Mouse (Mus musculus) kidney, postnatal 0 days (tissue): Measurements from ENCODE around the gene Pank1. TPM values are rescaled to one million over a fixed set of nuclear protein-coding genes. Genes with fewer than 3 reads are reported as not detected.

Experiments used
- ATAC-seq: fragments of 200-750 bp; cut with Nextera tagmentation; replicated peaks from 2 replicates; pipeline ENCODE4 v1.8.0; 2017; ENCODE audit warnings: low read depth, moderate number of reproducible peaks, moderate TSS enrichment, moderate library complexity; ENCODE audit not compliant: low FRiP score
- DNase-seq: peaks from one replicate; pipeline ENCODE4 v3.0.0-alpha.2; 2016; ENCODE audit warnings: low spot score
- H3K27ac ChIP-seq: fragments of 300-500 bp; sonication (generic); 2 replicates; pipeline ENCODE4 v1.5.1; 2014; ENCODE audit warnings: mild to moderate bottlenecking
- H3K27me3 ChIP-seq: fragments of 300-500 bp; sonication (generic); 2 replicates; pipeline ENCODE4 v1.6.1; 2014; ENCODE audit warnings: low read length, mixed read lengths; ENCODE audit not compliant: insufficient read depth
- H3K36me3 ChIP-seq: fragments of 300-500 bp; sonication (generic); 2 replicates; pipeline ENCODE4 v1.6.1; 2014; ENCODE audit warnings: low read length, mixed read lengths; ENCODE audit not compliant: insufficient read depth
- H3K4me1 ChIP-seq: fragments of 300-500 bp; sonication (generic); replicated peaks from 2 replicates; pipeline ENCODE4 v1.6.1; 2014; ENCODE audit warnings: antibody characterized with exemption, low read length, mixed read lengths; ENCODE audit not compliant: insufficient read depth
- H3K4me2 ChIP-seq: fragments of 300-500 bp; sonication (generic); 2 replicates; pipeline ENCODE4 v1.6.1; 2014; ENCODE audit warnings: mild to moderate bottlenecking, low read length, moderate library complexity, mixed read lengths
- H3K4me3 ChIP-seq: fragments of 300-500 bp; sonication (generic); replicated peaks from 2 replicates; pipeline ENCODE4 v1.5.1; 2014; ENCODE audit warnings: low read depth, low read length
- H3K9ac ChIP-seq: fragments of 300-500 bp; sonication (generic); 2 replicates; pipeline ENCODE4 v1.6.1; 2014; ENCODE audit warnings: low read depth, low read length
- H3K9me3 ChIP-seq: fragments of 300-500 bp; sonication (generic); replicated peaks from 2 replicates; pipeline ENCODE4 v1.6.1; 2016; ENCODE audit warnings: low read length, inconsistent platforms, mixed read lengths
- CTCF ChIP-seq: IDR thresholded peaks from 2 replicates; pipeline ENCODE4 v1.5.1; 2016; ENCODE audit warnings: antibody characterized with exemption, low read depth, mild to moderate bottlenecking, moderate library complexity
- WGBS: fragments of 180-500 bp; shearing (Covaris S2); extraction: QIAGEN DNeasy Blood & Tissue Kit; methylation state at CpG from one replicate; pipeline ENCODE4 v1.1.7; 2014; 5-methylcytosine and 5-hydroxymethylcytosine counted together
- polyA plus RNA-seq: library from polyadenylated mRNA; unstranded; fragments of >200 nt; fragmentation: Nextera tagmentation; extraction: Ambion mirVana; gene quantifications from 2 replicates; pipeline ENCODE4 v1.2.1, GENCODE M21; 2015

Pank1 gene
- polyA plus RNA-seq, 1 experiment from 2014 or later = 13.2 TPM

DNA sequence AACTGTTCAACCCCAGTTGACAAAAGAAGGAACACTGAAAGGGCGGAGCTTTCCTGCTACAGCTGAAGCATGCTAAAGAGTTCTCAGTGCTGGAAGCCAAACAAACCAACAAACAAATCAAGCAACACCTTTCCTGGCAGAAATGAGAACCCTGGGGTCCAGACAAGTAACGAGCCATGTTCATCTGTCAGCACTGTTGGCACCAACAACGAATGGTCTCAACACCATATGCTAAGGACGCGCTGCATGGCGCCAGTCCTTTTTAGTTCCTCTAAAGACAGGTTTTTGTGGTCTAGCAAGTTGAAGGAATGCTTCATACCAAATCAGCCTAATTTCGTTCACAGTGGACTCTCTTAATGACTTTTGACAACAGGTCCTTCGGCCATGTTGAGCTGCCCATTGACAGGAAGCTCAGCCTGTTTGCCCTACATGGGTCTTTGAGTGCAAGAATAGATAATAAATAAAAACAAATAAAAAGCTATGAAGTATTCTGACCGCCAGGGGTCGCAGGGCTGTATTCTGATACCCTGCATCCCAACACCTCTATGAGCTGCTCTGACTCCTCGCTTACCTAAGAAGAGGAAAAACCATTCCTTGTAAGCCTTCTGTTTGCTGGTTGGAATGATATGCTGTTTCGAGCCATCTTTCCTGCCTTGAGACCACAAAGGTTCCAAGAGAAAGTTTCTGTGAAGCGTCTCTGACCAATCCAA is 53.2 kb downstream of the Pank1 start:
- DNase-seq (peak; percentile 85), ATAC-seq (0 out of 2 replicates have a peak, but pooled peaks have one; percentile 36)
- H3K4me2 ChIP-seq = no peak overlapping the region
- H3K4me3 ChIP-seq = no peak overlapping the region
- no peak overlapping the region for H3K27ac ChIP-seq
- 67% methylated on average over 13 of the region's 13 CpGs for WGBS
- no peak overlapping the region for H3K9ac ChIP-seq
- no peaks in the 10 kb centered on the region for H3K9me3 ChIP-seq
- no peaks in the 10 kb centered on the region for H3K27me3 ChIP-seq
- peak; percentile 74 for TF ChIP-seq CTCF
- H3K4me1 ChIP-seq = no peaks in the 10 kb centered on the region
- 0 out of 2 replicates have a peak, but pooled peaks cover 6% of the 10 kb centered on the region for H3K36me3 ChIP-seq

DNA sequence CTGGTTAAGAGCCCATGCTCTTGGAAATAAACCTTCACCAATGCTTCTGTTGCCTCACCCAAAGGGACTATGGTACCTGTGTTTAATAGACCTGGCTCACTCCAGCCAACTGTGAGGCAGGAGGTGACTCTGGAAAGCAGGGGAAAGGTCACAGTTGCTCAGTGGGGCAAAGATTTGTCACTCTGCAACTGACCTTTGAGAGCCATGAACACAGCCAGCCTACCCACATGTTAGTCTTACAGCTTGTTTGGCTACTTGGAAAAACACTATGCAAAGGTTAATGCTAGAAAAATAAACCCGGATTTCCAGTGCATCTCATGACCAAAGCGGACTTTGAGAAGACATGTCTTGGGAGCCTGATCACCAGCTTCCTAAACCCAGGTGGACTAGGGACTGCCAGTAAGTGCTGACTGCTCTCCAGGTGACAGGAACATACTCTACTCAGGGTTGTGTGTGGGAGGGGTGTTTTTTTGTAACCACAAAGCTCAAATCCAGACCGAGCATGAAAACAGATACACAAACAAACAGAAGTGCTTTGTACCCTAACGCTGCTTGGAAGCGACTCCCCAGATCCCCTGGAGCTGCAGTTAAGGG is 59.6 kb downstream of the Pank1 start:
- Histone ChIP-seq H3K36me3 (0 out of 2 replicates have a peak, but pooled peaks cover 10% of the 10 kb centered on the region), H3K9ac (no peak overlapping the region), H3K27me3 (no peaks in the 10 kb centered on the region), H3K4me1 (no peaks in the 10 kb centered on the region), H3K4me2 (no peak overlapping the region), H3K27ac (0 out of 2 replicates have a peak overlapping the region, but pooled peaks have one; percentile 13), H3K9me3 (no peaks in the 10 kb centered on the region), H3K4me3 (no peak overlapping the region)
- no peak for TF ChIP-seq CTCF
- WGBS = 71% methylated on average over 5 of the region's 5 CpGs
- ATAC-seq (peak; percentile 90), DNase-seq (peak; percentile 9)

DNA sequence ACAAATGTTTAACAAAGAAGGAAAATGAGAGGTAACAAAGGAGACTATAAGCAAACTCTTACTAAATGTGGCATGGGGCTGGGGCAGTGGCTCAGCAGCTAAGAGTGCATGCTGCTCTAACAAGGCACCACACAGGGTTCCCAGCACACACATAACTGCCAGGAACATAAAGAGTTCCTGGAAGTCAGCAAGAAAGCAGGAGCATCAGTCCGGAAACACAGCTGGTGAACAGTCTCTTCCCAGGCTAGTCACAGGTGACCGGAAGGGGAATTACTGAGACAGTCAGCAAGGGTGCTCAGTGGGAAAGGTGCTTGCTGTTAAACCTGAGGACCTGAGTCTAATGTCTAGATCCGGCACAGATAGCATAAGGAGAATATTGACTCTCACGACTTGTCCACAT is 63.9 kb downstream of the Pank1 start:
- Histone ChIP-seq H3K4me2 (no peak overlapping the region), H3K36me3 (0 out of 2 replicates have a peak, but pooled peaks cover 2% of the 10 kb centered on the region), H3K4me1 (no peaks in the 10 kb centered on the region), H3K27me3 (no peaks in the 10 kb centered on the region), H3K27ac (no peak overlapping the region), H3K9me3 (no peaks in the 10 kb centered on the region), H3K4me3 (no peak overlapping the region), H3K9ac (no peak overlapping the region)
- no peak for TF ChIP-seq CTCF
- no peak for DNase-seq
- ATAC-seq = no peak
- WGBS = 84% methylated on average over 4 of the region's 4 CpGs

DNA sequence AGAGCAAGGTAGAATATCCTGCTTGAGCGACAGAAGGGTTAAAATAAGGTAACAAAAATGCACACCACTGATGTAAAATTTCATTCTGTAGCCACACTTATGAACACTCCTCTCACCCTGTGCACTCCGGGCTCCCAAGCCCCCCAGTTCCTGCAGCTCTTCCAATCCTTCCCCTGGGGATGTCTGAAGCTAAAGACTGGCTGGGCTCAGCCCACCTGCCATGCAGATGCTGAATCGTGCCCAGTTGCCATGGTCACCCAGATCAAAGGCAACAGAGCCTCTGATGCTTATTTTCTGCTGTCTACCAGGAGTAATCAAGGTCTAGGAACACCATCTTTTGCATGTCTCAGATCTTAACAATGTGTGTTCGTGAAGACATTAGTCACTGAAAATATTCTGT is 64.6 kb downstream of the Pank1 start:
- TF ChIP-seq CTCF = no peak
- no peak overlapping the region for H3K27ac ChIP-seq

DNA sequence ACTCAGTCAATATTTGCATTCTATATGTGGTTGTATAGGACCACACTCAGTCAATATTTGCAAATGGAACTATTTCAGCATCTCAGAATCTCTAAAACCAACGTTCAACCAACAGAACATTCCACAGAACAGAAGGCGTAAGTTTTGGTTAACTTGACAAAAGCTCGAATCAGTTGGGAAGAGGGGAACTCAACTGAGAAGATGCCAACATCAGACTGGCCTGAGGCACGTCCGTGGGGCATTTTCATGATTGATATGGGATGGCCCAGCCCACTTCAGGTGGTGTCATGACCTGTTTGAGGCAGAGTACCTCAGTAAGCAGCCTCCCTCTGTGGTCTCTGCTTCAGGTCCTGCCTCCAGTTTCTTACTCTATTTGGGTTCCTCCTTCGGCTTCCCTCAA is 65.3 kb downstream of the Pank1 start:
- Histone ChIP-seq H3K4me2 (no peak overlapping the region), H3K36me3 (0 out of 2 replicates have a peak, but pooled peaks cover 2% of the 10 kb centered on the region), H3K9ac (no peak overlapping the region), H3K27me3 (no peaks in the 10 kb centered on the region), H3K27ac (no peak overlapping the region), H3K4me1 (no peaks in the 10 kb centered on the region), H3K9me3 (no peaks in the 10 kb centered on the region), H3K4me3 (no peak overlapping the region)
- ATAC-seq (no peak), DNase-seq (no peak)
- WGBS = 91% methylated on average over 6 of the region's 6 CpGs
- no peak for TF ChIP-seq CTCF

More for the DNA sequence above, 64.6 kb downstream of the Pank1 start:
- Histone ChIP-seq H3K36me3 (0 out of 2 replicates have a peak, but pooled peaks cover 2% of the 10 kb centered on the region), H3K4me2 (no peak overlapping the region), H3K9ac (no peak overlapping the region), H3K9me3 (no peaks in the 10 kb centered on the region), H3K27me3 (no peaks in the 10 kb centered on the region), H3K4me3 (no peak overlapping the region), H3K4me1 (no peaks in the 10 kb centered on the region)
- ATAC-seq (no peak), DNase-seq (no peak)
- 55% methylated on average over 4 of the region's 4 CpGs for WGBS

DNA sequence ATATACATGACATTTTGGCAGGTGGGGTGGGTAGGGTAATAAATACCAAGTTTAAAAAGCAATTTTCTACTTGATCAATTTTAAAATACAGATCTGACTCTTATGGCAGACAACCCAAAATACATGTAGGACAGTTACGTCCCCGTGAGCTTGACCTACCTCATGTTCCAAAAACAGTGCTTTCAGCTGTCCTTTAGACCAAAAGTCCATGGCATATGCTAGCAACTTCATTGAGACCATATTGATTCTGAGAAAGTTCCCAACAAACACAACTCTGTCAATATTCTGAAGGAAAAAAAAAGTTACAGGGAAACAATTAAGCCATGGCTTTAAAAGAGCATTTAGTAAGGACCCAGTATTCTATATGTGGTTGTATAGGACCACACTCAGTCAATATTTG is 65.7 kb downstream of the Pank1 start:
- no peak for DNase-seq
- H3K4me2 ChIP-seq = no peak overlapping the region
- H3K27me3 ChIP-seq = no peaks in the 10 kb centered on the region
- no peak overlapping the region for H3K4me3 ChIP-seq
- H3K27ac ChIP-seq = no peak overlapping the region
- 0 out of 2 replicates have a peak, but pooled peaks cover 2% of the 10 kb centered on the region for H3K36me3 ChIP-seq
- no peak for ATAC-seq
- H3K9me3 ChIP-seq = no peaks in the 10 kb centered on the region
- H3K9ac ChIP-seq = no peak overlapping the region
- no peaks in the 10 kb centered on the region for H3K4me1 ChIP-seq
- no peak for TF ChIP-seq CTCF
- WGBS = 95% methylated on average over 2 of the region's 2 CpGs
